Mouse (Mus musculus) liver, embryonic 14.5 days (tissue): ENCODE results near the gene Fgd6.

Source experiments
- CTCF ChIP-seq: IDR thresholded peaks from 2 replicates; pipeline ENCODE4 v1.5.1; 2016; ENCODE audit warnings: antibody characterized with exemption, low read depth, control low read depth
- EP300 ChIP-seq: IDR thresholded peaks from 2 replicates; pipeline ENCODE4 v1.6.1; 2016; ENCODE audit warnings: antibody characterized with exemption, low read depth

GRCm38 (mm10) chr10:94037596-94037995, 1.8 kb downstream of the Fgd6 start:
- no peak for TF ChIP-seq CTCF
- no peak for TF ChIP-seq EP300
